Mouse (Mus musculus) brain, adult 10 weeks (tissue): ENCODE data around the gene Arhgap20. TPM values are rescaled to one million over a fixed set of nuclear protein-coding genes. Genes with fewer than 3 reads are reported as not detected.

Source experiments
- polyA plus RNA-seq: library from polyadenylated mRNA; stranded (reverse); fragments of 350-450 nt; fragmentation: Illumina TruSeq; extraction: RNeasy Lipid Tissue Mini Kit (QIAGEN cat#74804); gene quantifications from one replicate; pipeline ENCODE4 v1.2.3, GENCODE M21; 2015; ENCODE audit warnings: low read depth, low replicate concordance

The Arhgap20 gene
- 29.9 TPM for polyA plus RNA-seq

DNA sequence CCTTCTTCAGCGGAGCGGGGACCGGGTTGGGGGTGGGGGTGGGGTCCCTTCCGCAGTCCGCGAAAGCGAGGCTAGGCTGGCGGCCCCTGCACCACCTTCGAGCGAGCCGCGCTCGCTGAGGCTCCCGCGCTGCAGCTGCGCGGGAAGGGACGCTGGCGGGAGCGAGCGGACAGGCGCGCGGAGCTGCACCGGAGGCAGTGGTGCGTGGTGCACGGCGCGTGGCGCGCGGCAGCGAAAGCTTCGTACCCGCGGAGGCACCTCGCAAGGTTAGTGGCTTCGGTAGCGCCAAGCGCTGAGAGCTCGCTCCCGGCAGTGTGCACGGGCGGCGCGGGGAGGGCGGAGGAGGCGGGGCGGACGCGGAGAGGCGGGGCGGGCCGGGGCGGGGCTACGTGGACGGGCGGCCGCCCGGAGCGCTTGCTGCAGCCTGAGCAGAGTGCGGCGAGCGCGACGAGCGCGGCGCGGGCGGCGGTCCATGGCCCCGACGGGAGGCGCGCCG is at the start of gene Arhgap20:
Gene Arhgap20, plus strand, starts transcription at position 417 of the 496 bp plus-strand sequence.

Other genes starting within 250 kb of the Arhgap20 start
- gene Fdx1, start 198.2 kb downstream of the Arhgap20 start, polyA plus RNA-seq: 23.4 TPM